Mouse (Mus musculus) neural tube, embryonic 13.5 days (tissue): ENCODE measurements around the gene BC024978. TPM values are rescaled to one million over a fixed set of nuclear protein-coding genes. Genes with fewer than 3 reads are reported as not detected.
A peak's percentile ranks its signal among the peaks of the same experiment; 100 is the strongest.
"Not testable (repeated sequence)": the region's sequence is repeated elsewhere in the genome, so short reads cannot be mapped to it uniquely, and the experiment has no call there.

Experiments used
- ATAC-seq: fragments of 200-750 bp; cut with Nextera tagmentation; 2 replicates; pipeline ENCODE4 v1.8.0; 2017; ENCODE audit warnings: low read depth, mild to moderate bottlenecking, moderate TSS enrichment, moderate library complexity
- H3K27ac ChIP-seq: fragments of 300-500 bp; sonication (generic); replicated peaks from 2 replicates; pipeline ENCODE4 v1.5.1; 2015; ENCODE audit warnings: moderate library complexity, mild to moderate bottlenecking, inconsistent platforms
- H3K27me3 ChIP-seq: fragments of 300-500 bp; sonication (generic); 2 replicates; pipeline ENCODE4 v1.6.1; 2015; ENCODE audit warnings: mild to moderate bottlenecking, inconsistent platforms
- H3K36me3 ChIP-seq: fragments of 300-500 bp; sonication (generic); 2 replicates; pipeline ENCODE4 v1.6.1; 2015; ENCODE audit warnings: mild to moderate bottlenecking, inconsistent platforms
- H3K4me1 ChIP-seq: fragments of 300-500 bp; sonication (generic); replicated peaks from 2 replicates; pipeline ENCODE4 v1.6.1; 2015; ENCODE audit warnings: inconsistent platforms
- H3K4me2 ChIP-seq: fragments of 300-500 bp; sonication (generic); 2 replicates; pipeline ENCODE4 v1.6.1; 2015; ENCODE audit warnings: inconsistent platforms, mild to moderate bottlenecking, moderate library complexity
- H3K4me3 ChIP-seq: fragments of 300-500 bp; sonication (generic); 2 replicates; pipeline ENCODE4 v1.5.1; 2015; ENCODE audit warnings: mild to moderate bottlenecking, inconsistent platforms
- H3K9ac ChIP-seq: fragments of 300-500 bp; sonication (generic); 2 replicates; pipeline ENCODE4 v1.6.1; 2015; ENCODE audit warnings: moderate library complexity, mild to moderate bottlenecking, inconsistent platforms
- H3K9me3 ChIP-seq: fragments of 300-500 bp; sonication (generic); 2 replicates; pipeline ENCODE4 v1.6.1; 2016; ENCODE audit warnings: inconsistent platforms
- WGBS: fragments of 180-500 bp; shearing (Covaris S2); methylation state at CpG from one replicate; pipeline ENCODE4 v1.1.7; 2015; 5-methylcytosine and 5-hydroxymethylcytosine counted together
- polyA plus RNA-seq: library from polyadenylated mRNA; unstranded; fragments of >200 nt; fragmentation: Nextera tagmentation; extraction: Ambion mirVana; gene quantifications from 2 replicates; pipeline ENCODE4 v1.2.1, GENCODE M21; 2015

Gene BC024978
- polyA plus RNA-seq, 1 experiment from 2014 or later, result 3.4 TPM

DNA sequence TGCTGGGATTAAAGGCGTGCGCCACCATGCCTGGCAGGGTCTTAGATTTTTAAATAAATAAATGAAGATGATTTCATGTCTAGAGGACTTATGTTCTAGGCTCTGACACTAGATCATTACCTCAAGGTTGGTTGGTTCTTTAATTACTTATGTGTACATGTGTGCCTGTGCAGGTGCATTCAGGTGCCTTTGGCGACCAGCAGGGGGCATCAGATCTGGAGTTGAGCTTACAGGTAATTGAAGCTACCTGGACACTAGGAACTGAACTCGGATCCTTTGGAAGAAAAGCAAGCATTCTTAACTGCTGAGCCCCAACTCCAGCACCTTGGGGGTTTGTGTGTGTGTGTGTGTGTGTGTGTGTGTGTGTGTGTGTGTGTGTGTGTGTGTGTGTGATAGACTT lies 35.2 kb downstream of the BC024978 start:
- Histone ChIP-seq H3K9me3 (no peaks in the 10 kb centered on the region), H3K27ac (no peak overlapping the region), H3K36me3 (0 out of 2 replicates have a peak, but pooled peaks cover under 1% of the 10 kb centered on the region), H3K4me3 (no peak overlapping the region), H3K4me2 (no peak overlapping the region), H3K27me3 (no peaks in the 10 kb centered on the region), H3K4me1 (peaks cover 43% of the 10 kb centered on the region), H3K9ac (no peak overlapping the region)
- no peak for ATAC-seq
- 83% methylated on average over 4 of the region's 4 CpGs for WGBS

DNA sequence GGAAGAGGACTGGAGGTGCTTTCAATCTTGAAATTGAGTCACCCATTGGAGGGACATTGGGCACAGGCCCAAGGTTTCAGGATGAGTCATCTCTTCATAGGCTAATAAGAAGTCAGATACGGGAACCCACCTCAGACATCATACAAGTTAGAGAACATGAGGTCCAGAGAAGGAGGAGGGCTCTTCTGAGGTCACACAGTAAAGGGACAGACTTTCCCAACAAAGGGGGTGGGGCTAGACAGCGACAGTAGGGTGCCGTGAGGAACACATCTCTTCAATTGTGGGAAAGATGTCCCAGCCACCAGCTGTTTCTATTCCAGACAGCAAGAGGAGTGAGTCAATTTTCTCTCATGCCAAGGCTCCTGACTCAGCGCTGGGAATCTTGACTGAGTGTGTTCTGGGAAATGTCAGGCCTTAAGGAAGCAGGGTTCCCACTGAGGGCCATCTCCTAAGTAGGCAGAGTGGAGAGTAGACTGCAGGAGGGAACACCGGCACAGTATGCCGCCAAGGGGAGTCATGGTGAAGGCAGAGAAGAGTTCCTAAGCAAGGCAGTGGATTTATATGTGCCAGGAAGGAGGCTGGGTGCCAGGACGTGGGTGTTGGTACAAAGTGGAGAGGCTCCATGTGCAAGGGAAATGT lies 36.2 kb downstream of the BC024978 start:
- Histone ChIP-seq H3K27me3 (no peaks in the 10 kb centered on the region), H3K9ac (no peak overlapping the region), H3K27ac (peak overlapping the region; percentile 84), H3K4me2 (no peak overlapping the region), H3K4me1 (peaks cover 33% of the 10 kb centered on the region), H3K4me3 (no peak overlapping the region), H3K36me3 (0 out of 2 replicates have a peak, but pooled peaks cover 6% of the 10 kb centered on the region), H3K9me3 (no peaks in the 10 kb centered on the region)
- ATAC-seq, result no peak
- 75% methylated on average over 7 of the region's 7 CpGs for WGBS

GRCm38 (mm10) chr7:27232781-27233281 lies 37.2 kb downstream of the BC024978 start, which contains the start of gene Coq8b:
Gene Coq8b, plus strand, starts transcription at chr7:27233023.
- peak within 1 kb of the TSS; percentile 84 for H3K27ac ChIP-seq
- H3K9me3 ChIP-seq, result no peaks in the 10 kb centered on the region
- H3K4me2 ChIP-seq, result peak within 1 kb of the TSS; percentile 77
- under 1% methylated on average over 25 of the region's 25 CpGs for WGBS
- peak; percentile 90 for ATAC-seq
- peaks cover 23% of the 10 kb centered on the region for H3K4me1 ChIP-seq
- H3K36me3 ChIP-seq, result peaks cover 15% of the 10 kb centered on the region; the same call in 1 of the 2 replicates
- no peaks in the 10 kb centered on the region for H3K27me3 ChIP-seq
- H3K9ac ChIP-seq, result peak within 1 kb of the TSS; percentile 73
- peak within 1 kb of the TSS; percentile 57 for H3K4me3 ChIP-seq

DNA sequence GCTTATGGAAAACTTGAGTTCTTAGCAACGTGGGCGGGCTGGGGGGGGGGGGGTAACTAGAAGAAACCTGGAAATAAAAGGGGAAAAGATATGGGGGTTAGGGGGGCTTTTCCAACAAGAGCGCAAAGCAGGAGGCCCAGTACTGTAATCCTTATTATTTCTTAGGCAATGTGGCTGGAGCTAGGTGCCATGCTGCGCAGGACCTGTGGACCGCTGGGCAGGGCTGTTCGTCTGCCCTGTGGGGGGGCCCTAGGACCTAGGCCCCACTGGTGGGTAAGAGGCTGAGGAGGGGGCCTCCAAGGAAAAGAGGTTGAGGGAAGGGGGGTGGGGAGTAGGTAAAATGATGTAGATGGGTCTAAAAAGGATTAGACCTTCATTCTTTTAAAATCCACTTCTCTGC lies 37.7 kb downstream of the BC024978 start:
- peak overlapping the region; percentile 57 for H3K4me3 ChIP-seq
- H3K27ac ChIP-seq, result peak overlapping the region; percentile 84
- WGBS, result 4% methylated on average over 6 of the region's 6 CpGs
- H3K4me1 ChIP-seq, result peaks cover 23% of the 10 kb centered on the region
- H3K9me3 ChIP-seq, result no peaks in the 10 kb centered on the region
- H3K36me3 ChIP-seq, result peaks cover 15% of the 10 kb centered on the region; the same call in 1 of the 2 replicates
- peak overlapping the region; percentile 73 for H3K9ac ChIP-seq
- peak overlapping the region; percentile 77 for H3K4me2 ChIP-seq
- H3K27me3 ChIP-seq, result no peaks in the 10 kb centered on the region
- ATAC-seq, result peak; percentile 56

- no peak overlapping the region for H3K9ac ChIP-seq
- no peak overlapping the region for H3K4me3 ChIP-seq
- no peaks in the 10 kb centered on the region for H3K27me3 ChIP-seq
- no peaks in the 10 kb centered on the region for H3K9me3 ChIP-seq
- WGBS, result 97% methylated on average over 2 of the region's 2 CpGs
- H3K36me3 ChIP-seq, result peaks cover 30% of the 10 kb centered on the region
- H3K27ac ChIP-seq, result no peak overlapping the region
- H3K4me2 ChIP-seq, result no peak overlapping the region
- no peak for ATAC-seq
- peaks cover 18% of the 10 kb centered on the region for H3K4me1 ChIP-seq
These were observed 40.1 kb downstream of the BC024978 start for GRCm38 (mm10) chr7:27235726-27236125.

GRCm38 (mm10) chr7:27237527-27237926 lies 41.9 kb downstream of the BC024978 start:
- H3K36me3 ChIP-seq, result peaks cover 48% of the 10 kb centered on the region
- H3K27ac ChIP-seq, result no peak overlapping the region
- H3K9me3 ChIP-seq, result no peaks in the 10 kb centered on the region
- H3K4me2 ChIP-seq, result no peak overlapping the region
- peaks cover 12% of the 10 kb centered on the region for H3K4me1 ChIP-seq
- ATAC-seq, result no peak
- H3K9ac ChIP-seq, result no peak overlapping the region
- H3K4me3 ChIP-seq, result no peak overlapping the region
- no peaks in the 10 kb centered on the region for H3K27me3 ChIP-seq
- 85% methylated on average over 2 of the region's 2 CpGs for WGBS

DNA sequence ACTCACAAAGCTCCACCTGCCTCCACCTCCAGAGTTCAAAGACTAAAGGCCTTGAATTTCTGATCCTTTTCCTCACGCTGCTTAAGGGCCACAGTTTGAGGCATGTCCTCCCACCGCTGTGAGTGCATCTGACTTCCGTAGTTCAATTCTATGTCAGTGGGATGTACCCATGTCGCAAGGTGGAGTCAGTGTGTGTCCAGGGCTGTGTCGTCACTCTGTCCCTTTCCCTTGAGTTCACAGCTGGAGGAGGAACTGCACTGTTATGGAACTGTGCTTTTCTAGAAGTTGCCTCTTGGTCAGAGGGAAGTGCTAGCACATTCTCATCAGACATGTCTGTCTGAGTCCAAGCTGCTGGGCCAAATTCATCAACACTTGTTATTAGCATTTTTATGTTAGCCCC lies 43.0 kb downstream of the BC024978 start:
- Histone ChIP-seq H3K4me3 (no peak overlapping the region), H3K4me1 (peaks cover 8% of the 10 kb centered on the region), H3K27me3 (no peaks in the 10 kb centered on the region), H3K4me2 (no peak overlapping the region), H3K9me3 (no peaks in the 10 kb centered on the region), H3K36me3 (peaks cover 58% of the 10 kb centered on the region), H3K27ac (no peak overlapping the region), H3K9ac (no peak overlapping the region)
- 88% methylated on average over 5 of the region's 5 CpGs for WGBS
- ATAC-seq, result no peak

DNA sequence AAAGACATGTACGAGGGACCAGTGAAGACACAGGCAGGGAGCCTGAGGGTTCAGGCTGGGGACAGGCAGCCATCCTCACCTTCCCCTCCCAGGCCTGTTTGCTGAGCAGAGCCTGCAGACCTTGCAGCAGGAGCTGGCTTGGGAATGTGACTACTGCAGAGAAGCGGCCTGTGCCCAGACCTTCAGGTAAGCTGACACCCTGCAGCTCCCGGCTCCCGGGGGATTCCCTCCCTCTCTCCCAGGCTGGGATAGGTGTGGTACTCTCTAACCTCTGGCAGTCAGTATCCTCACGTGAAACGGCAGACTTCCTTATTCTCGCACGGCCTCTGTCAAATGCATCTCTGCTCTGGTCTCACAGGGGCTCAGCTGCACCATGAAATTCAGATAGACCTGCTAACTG lies 47.6 kb downstream of the BC024978 start:
- Histone ChIP-seq H3K9me3 (no peaks in the 10 kb centered on the region), H3K4me3 (no peak overlapping the region), H3K36me3 (peaks cover 78% of the 10 kb centered on the region), H3K9ac (no peak overlapping the region), H3K27me3 (no peaks in the 10 kb centered on the region), H3K27ac (no peak overlapping the region), H3K4me1 (no peaks in the 10 kb centered on the region), H3K4me2 (no peak overlapping the region)
- 74% methylated on average over 8 of the region's 8 CpGs for WGBS
- ATAC-seq, result no peak

DNA sequence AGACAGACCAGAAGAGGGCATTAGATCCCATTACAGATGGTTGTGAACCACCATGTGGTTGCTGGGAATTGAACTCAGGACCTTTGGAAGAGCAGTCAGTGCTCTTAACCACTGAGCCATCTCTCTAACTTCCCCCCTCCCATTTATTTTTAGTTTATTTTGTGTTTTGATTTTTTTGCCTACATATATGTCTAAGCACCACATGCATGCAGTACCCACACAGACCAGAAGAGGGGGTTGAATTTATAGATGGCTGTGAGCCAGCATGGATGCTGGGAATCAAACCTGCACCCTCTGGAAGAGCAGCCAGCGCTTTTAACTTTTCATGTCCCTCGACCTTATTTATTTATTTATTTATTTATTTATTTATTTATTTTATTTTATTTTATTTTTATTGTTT lies 48.5 kb downstream of the BC024978 start:
- WGBS, result 88% methylated on average over 2 of the region's 2 CpGs
- H3K4me3 ChIP-seq, H3K27me3 ChIP-seq, H3K4me1 ChIP-seq, H3K9ac ChIP-seq, H3K27ac ChIP-seq, ATAC-seq, H3K9me3 ChIP-seq, H3K4me2 ChIP-seq: not testable (repeated sequence)
- peaks cover 78% of the 10 kb centered on the region for H3K36me3 ChIP-seq

- whole genome bisulfite sequencing, result 93% methylated on average over 2 of the region's 2 CpGs
- peaks cover 63% of the 10 kb centered on the region for H3K36me3 ChIP-seq
These were observed 53.6 kb downstream of the BC024978 start for GRCm38 (mm10) chr7:27249146-27249545.

GRCm38 (mm10) chr7:27249928-27250327 lies 54.3 kb downstream of the BC024978 start:
- no peak for ATAC-seq
- no peaks in the 10 kb centered on the region for H3K27me3 ChIP-seq
- H3K9me3 ChIP-seq, result no peaks in the 10 kb centered on the region
- no peaks in the 10 kb centered on the region for H3K4me1 ChIP-seq
- 79% methylated on average over 5 of the region's 5 CpGs for WGBS
- H3K27ac ChIP-seq, result no peak overlapping the region
- H3K4me3 ChIP-seq, result no peak overlapping the region
- no peak overlapping the region for H3K9ac ChIP-seq
- no peak overlapping the region for H3K4me2 ChIP-seq
- peaks cover 67% of the 10 kb centered on the region for H3K36me3 ChIP-seq

More at GRCm38 (mm10) chr7:27249146-27249545, 53.6 kb downstream of the BC024978 start:
- Histone ChIP-seq H3K4me2 (no peak overlapping the region), H3K9ac (no peak overlapping the region), H3K27me3 (no peaks in the 10 kb centered on the region), H3K27ac (no peak overlapping the region), H3K4me1 (no peaks in the 10 kb centered on the region), H3K9me3 (no peaks in the 10 kb centered on the region), H3K4me3 (no peak overlapping the region)
- no peak for ATAC-seq

GRCm38 (mm10) chr7:27251946-27252345 lies 56.4 kb downstream of the BC024978 start:
- ATAC-seq, result no peak

GRCm38 (mm10) chr7:27255721-27256120 lies 60.1 kb downstream of the BC024978 start:
- no peaks in the 10 kb centered on the region for H3K9me3 ChIP-seq
- ATAC-seq, result no peak
- no peak overlapping the region for H3K9ac ChIP-seq
- WGBS, result 64% methylated on average over 3 of the region's 3 CpGs
- peaks cover 33% of the 10 kb centered on the region for H3K36me3 ChIP-seq
- H3K4me3 ChIP-seq, result no peak overlapping the region
- H3K4me2 ChIP-seq, result no peak overlapping the region
- H3K4me1 ChIP-seq, result peaks cover 40% of the 10 kb centered on the region
- no peak overlapping the region for H3K27ac ChIP-seq
- H3K27me3 ChIP-seq, result no peaks in the 10 kb centered on the region

More at GRCm38 (mm10) chr7:27251946-27252345, 56.4 kb downstream of the BC024978 start:
- Histone ChIP-seq H3K4me2 (no peak overlapping the region), H3K9ac (no peak overlapping the region), H3K4me3 (no peak overlapping the region), H3K27ac (no peak overlapping the region), H3K27me3 (no peaks in the 10 kb centered on the region), H3K9me3 (no peaks in the 10 kb centered on the region), H3K4me1 (peaks cover 11% of the 10 kb centered on the region), H3K36me3 (peaks cover 50% of the 10 kb centered on the region)
- 89% methylated on average over 6 of the region's 6 CpGs for WGBS
